ENCODE assay signal across 8 mouse cellular contexts in genomic region chr8:94178857-94179712, GRCm38 (mm10). TPM values are rescaled to one million over a fixed set of nuclear protein-coding genes. Genes with fewer than 3 reads are reported as not detected.
DNase-seq lines count a peak whose midpoint lies in the region; ATAC-seq and TF ChIP-seq lines count a peak whose summit lies in the region.

Mt1 (plus strand) TSS chr8:94179082.

- peak within 1 kb of the TSS; percentile 40 for H3K27ac ChIP-seq in bone marrow, adult 2 months (ENCODE audit: control insufficient read depth, insufficient read depth, low read depth, low read length, poor library complexity)
- H3K27ac ChIP-seq in embryonic fibroblast, embryonic 13.5 days (ENCODE audit: insufficient read depth, low read length): peak within 1 kb of the TSS; percentile 46
- no peak within 1 kb of the TSS; the same call in 1 of the 2 replicates for H3K27ac ChIP-seq in limb, embryonic 13.5 days
- no peak within 1 kb of the TSS for H3K27ac ChIP-seq in midbrain, embryonic 15.5 days

- ATAC-seq in limb, embryonic 13.5 days (ENCODE audit: low FRiP score, low read depth): peak; percentile 85
- peak; percentile 76 for ATAC-seq in midbrain, embryonic 15.5 days (replicated peaks)

- TF ChIP-seq CTCF in bone marrow, adult 2 months (IDR thresholded peaks at IDR 0.05; ENCODE audit: control insufficient read depth, insufficient read depth, low read length): no peak
- TF ChIP-seq CTCF in embryonic fibroblast, embryonic 13.5 days (IDR thresholded peaks at IDR 0.05; ENCODE audit: borderline replicate concordance, insufficient read depth, low read length): no peak

- peak within 1 kb of the TSS; percentile 56 for H3K9ac ChIP-seq in limb, embryonic 13.5 days
- no peak within 1 kb of the TSS; the same call in 1 of the 2 replicates for H3K9ac ChIP-seq in midbrain, embryonic 15.5 days

- peak; percentile 80 for DNase-seq in CD4-positive, CD25-positive, alpha-beta regulatory T cell, adult 2 months (ENCODE audit: low read depth, low spot score)
- peak; percentile 90 for DNase-seq in heart, adult 8-10 months (ENCODE audit: low spot score)
- DNase-seq in kidney, adult 9 months: peak; percentile 91
- peak; percentile 69 to 89 for DNase-seq in spleen, postnatal 10 days (ENCODE audit: low spot score in 2 of 2)

- H3K4me3 ChIP-seq in bone marrow, adult 2 months (replicated peaks; ENCODE audit: control insufficient read depth, low read depth, low read length): peak within 1 kb of the TSS; percentile 66
- H3K4me3 ChIP-seq in embryonic fibroblast, embryonic 13.5 days (ENCODE audit: insufficient read depth, low read length): peak within 1 kb of the TSS; percentile 70
- peak within 1 kb of the TSS; percentile 47 for H3K4me3 ChIP-seq in limb, embryonic 13.5 days
- peak within 1 kb of the TSS; percentile 42 for H3K4me3 ChIP-seq in midbrain, embryonic 15.5 days

- no peaks in the 10 kb centered on the region for H3K9me3 ChIP-seq in limb, embryonic 13.5 days
- no peaks in the 10 kb centered on the region for H3K9me3 ChIP-seq in midbrain, embryonic 15.5 days

- under 1% methylated on average over 50 of the region's 50 CpGs for WGBS in bone marrow, adult 2 months
- WGBS in limb, embryonic 13.5 days: under 1% methylated on average over 50 of the region's 50 CpGs
- WGBS in midbrain, embryonic 15.5 days: under 1% methylated on average over 50 of the region's 50 CpGs

- H3K27me3 ChIP-seq in limb, embryonic 13.5 days: peaks cover 98% of the 10 kb centered on the region
- H3K27me3 ChIP-seq in midbrain, embryonic 15.5 days (replicated peaks): peaks cover 87% of the 10 kb centered on the region

- peak within 1 kb of the TSS; percentile 76 for H3K4me2 ChIP-seq in limb, embryonic 13.5 days (replicated peaks)
- peak within 1 kb of the TSS; percentile 87 for H3K4me2 ChIP-seq in midbrain, embryonic 15.5 days

- no peaks in the 10 kb centered on the region for H3K36me3 ChIP-seq in limb, embryonic 13.5 days
- no peaks in the 10 kb centered on the region for H3K36me3 ChIP-seq in midbrain, embryonic 15.5 days (replicated peaks)

- no peaks in the 10 kb centered on the region; the same call in 1 of the 2 replicates for H3K4me1 ChIP-seq in bone marrow, adult 2 months (ENCODE audit: control insufficient read depth, insufficient read depth, low read length)
- H3K4me1 ChIP-seq in embryonic fibroblast, embryonic 13.5 days (ENCODE audit: control insufficient read depth, insufficient read depth, low read length): peaks cover 6% of the 10 kb centered on the region; the same call in 1 of the 2 replicates
- H3K4me1 ChIP-seq in limb, embryonic 13.5 days: peaks cover 32% of the 10 kb centered on the region
- H3K4me1 ChIP-seq in midbrain, embryonic 15.5 days: peaks cover 25% of the 10 kb centered on the region

- peak; percentile 69; the same call in 1 of the 2 replicates for TF ChIP-seq POLR2A in bone marrow, adult 2 months (IDR thresholded peaks at IDR 0.05; ENCODE audit: borderline replicate concordance, control insufficient read depth, low read depth, low read length)
- peak; percentile 99 for TF ChIP-seq POLR2A in embryonic fibroblast, embryonic 13.5 days (IDR thresholded peaks at IDR 0.05; ENCODE audit: low read depth, low read length)

RNA-seq across cellular contexts. Expression of gene Mt1, which starts in this region (rescaled TPM):
- polyA plus RNA-seq in bone marrow, adult 2 months (2011; ENCODE audit: insufficient read depth, insufficient read length, low replicate concordance, missing spikeins): 188 and 700 TPM in 2 replicates
- 435 and 525 TPM in 2 replicates for polyA plus RNA-seq in embryonic fibroblast, embryonic 13.5 days (2011; ENCODE audit: insufficient read length, low read depth, missing spikeins)
- 100 to 1,000 TPM; 196 to 496 (median 239) TPM for total RNA-seq in heart, adult 8-10 months (2022)
- 77.3 and 102 TPM in 2 replicates for polyA plus RNA-seq in limb, embryonic 13.5 days (2015; fragmentation: Nextera tagmentation; extraction: Ambion mirVana)
- 61.7 and 74.3 TPM in 2 replicates for polyA plus RNA-seq in midbrain, embryonic 15.5 days (2015; fragmentation: Nextera tagmentation; extraction: Ambion mirVana)

Comparison
In these comparisons a context has a peak if more than half of its experiments do, and no peak if none do; other contexts are left out.
1. H3K27ac ChIP-seq: peak in bone marrow, adult 2 months (single experiment) and embryonic fibroblast, embryonic 13.5 days (single experiment); none in limb, embryonic 13.5 days (single experiment) and midbrain, embryonic 15.5 days (single experiment).
2. Peak in every context shown above with its lines, with median percentiles within 50 percentile points of each other: DNase-seq and H3K4me3 ChIP-seq.